Mouse (Mus musculus) activated CD4-positive, CD25-positive, alpha-beta regulatory T cell, adult 4 months (primary cell): ENCODE measurements at regions not wholly inside any gene's neighbourhood (a gene's known extent, or its start where the extent isn't known, plus 50 kb on each side); places are given as distances from the start of the nearest gene placed in this dataset.

ENCODE experiments used
- ATAC-seq: one replicate; pipeline ENCODE4 v1.8.0; 2017

GRCm38 (mm10) chr13:97554601-97555000 is 205.8 kb downstream of the Gm10260 start:
- no peak for ATAC-seq

- ATAC-seq = no peak
Measured at GRCm38 (mm10) chr13:97552236-97552635, 208.2 kb downstream of the Gm10260 start.

GRCm38 (mm10) chr13:97550880-97551279 is 209.6 kb downstream of the Gm10260 start:
- ATAC-seq = no peak

GRCm38 (mm10) chr13:97550172-97550571 is 210.3 kb downstream of the Gm10260 start:
- no peak for ATAC-seq

GRCm38 (mm10) chr13:97549384-97549783 is 211.0 kb downstream of the Gm10260 start:
- no peak for ATAC-seq

- no peak for ATAC-seq
Measured at GRCm38 (mm10) chr13:97548527-97548977, 211.9 kb downstream of the Gm10260 start.

- ATAC-seq = no peak
Measured at GRCm38 (mm10) chr13:97546936-97547335, 213.5 kb downstream of the Gm10260 start.

- no peak for ATAC-seq
Measured at GRCm38 (mm10) chr13:97545971-97546454, 214.4 kb downstream of the Gm10260 start.

- no peak for ATAC-seq
Measured at GRCm38 (mm10) chr13:97539686-97540085, 220.7 kb downstream of the Gm10260 start.

- no peak for ATAC-seq
Measured at GRCm38 (mm10) chr13:97538441-97538840, 222.0 kb downstream of the Gm10260 start.

GRCm38 (mm10) chr13:97537686-97538085 is 222.7 kb downstream of the Gm10260 start:
- no peak for ATAC-seq

GRCm38 (mm10) chr13:97537206-97537605 is 223.2 kb downstream of the Gm10260 start:
- no peak for ATAC-seq

- ATAC-seq = no peak
Measured at GRCm38 (mm10) chr13:97533896-97534666, 226.4 kb downstream of the Gm10260 start.

GRCm38 (mm10) chr13:97531181-97531580 is 229.3 kb downstream of the Gm10260 start:
- no peak for ATAC-seq

GRCm38 (mm10) chr13:97530570-97530969 is 229.9 kb downstream of the Gm10260 start:
- no peak for ATAC-seq

GRCm38 (mm10) chr13:97527958-97528357 is 232.5 kb downstream of the Gm10260 start:
- ATAC-seq = no peak

- ATAC-seq = no peak
Measured at GRCm38 (mm10) chr13:97524847-97525434, 235.5 kb downstream of the Gm10260 start.

GRCm38 (mm10) chr13:97523523-97524412 is 236.7 kb downstream of the Gm10260 start:
- ATAC-seq = no peak

GRCm38 (mm10) chr13:97520988-97521547 is 239.4 kb downstream of the Gm10260 start:
- no peak for ATAC-seq

GRCm38 (mm10) chr13:97516731-97517130 is 243.7 kb downstream of the Gm10260 start:
- ATAC-seq = no peak

GRCm38 (mm10) chr13:97514421-97515066 is 245.9 kb downstream of the Gm10260 start:
- no peak for ATAC-seq

- ATAC-seq = no peak
Measured at GRCm38 (mm10) chr13:97512521-97512920, 247.9 kb downstream of the Gm10260 start.
